Mouse (Mus musculus) forebrain, embryonic 13.5 days (tissue): ENCODE data around the gene Zhx3. TPM values are rescaled to one million over a fixed set of nuclear protein-coding genes. Genes with fewer than 3 reads are reported as not detected.

ENCODE experiments used
- ATAC-seq: fragments of 200-750 bp; cut with Nextera tagmentation; 2 replicates; pipeline ENCODE4 v1.8.0; 2017
- H3K27ac ChIP-seq: fragments of 300-500 bp; sonication (generic); 2 replicates; pipeline ENCODE4 v1.5.1; 2015; ENCODE audit warnings: inconsistent platforms, mild to moderate bottlenecking, moderate library complexity
- H3K27me3 ChIP-seq: fragments of 300-500 bp; sonication (generic); 2 replicates; pipeline ENCODE4 v1.6.1; 2015; ENCODE audit warnings: mild to moderate bottlenecking, inconsistent platforms
- H3K36me3 ChIP-seq: fragments of 300-500 bp; sonication (generic); 2 replicates; pipeline ENCODE4 v1.6.1; 2015; ENCODE audit warnings: mild to moderate bottlenecking, inconsistent platforms; ENCODE audit not compliant: poor library complexity, severe bottlenecking
- H3K4me1 ChIP-seq: fragments of 300-500 bp; sonication (generic); 2 replicates; pipeline ENCODE4 v1.6.1; 2015; ENCODE audit warnings: inconsistent platforms
- H3K4me2 ChIP-seq: fragments of 300-500 bp; sonication (generic); 2 replicates; pipeline ENCODE4 v1.6.1; 2015; ENCODE audit warnings: inconsistent platforms, mild to moderate bottlenecking, moderate library complexity
- H3K4me3 ChIP-seq: fragments of 300-500 bp; sonication (generic); 2 replicates; pipeline ENCODE4 v1.5.1; 2015; ENCODE audit warnings: mild to moderate bottlenecking, inconsistent platforms
- H3K9ac ChIP-seq: fragments of 300-500 bp; sonication (generic); 2 replicates; pipeline ENCODE4 v1.6.1; 2015; ENCODE audit warnings: mild to moderate bottlenecking, inconsistent platforms
- H3K9me3 ChIP-seq: fragments of 300-500 bp; sonication (generic); replicated peaks from 2 replicates; pipeline ENCODE4 v1.6.1; 2016; ENCODE audit warnings: inconsistent platforms
- WGBS: fragments of 180-500 bp; shearing (Covaris S2); methylation state at CpG from one replicate; pipeline ENCODE4 v1.1.7; 2015; 5-methylcytosine and 5-hydroxymethylcytosine counted together
- polyA plus RNA-seq: library from polyadenylated mRNA; unstranded; fragments of >200 nt; fragmentation: Nextera tagmentation; extraction: Ambion mirVana; gene quantifications from 2 replicates; pipeline ENCODE4 v1.2.1, GENCODE M21; 2015

The Zhx3 gene
- polyA plus RNA-seq, 1 experiment from 2014 or later = 14.0 TPM

- peaks cover 13% of the 10 kb centered on the region for H3K4me1 ChIP-seq
- H3K9ac ChIP-seq = no peak overlapping the region
- H3K4me2 ChIP-seq = no peak overlapping the region
- H3K27ac ChIP-seq = peak overlapping the region; percentile 59
- ATAC-seq = peak; percentile 71; the same call in 1 of the 2 replicates
- WGBS = 41% methylated on average over 4 of the region's 4 CpGs
- H3K4me3 ChIP-seq = no peak overlapping the region
- H3K36me3 ChIP-seq = peaks cover 94% of the 10 kb centered on the region
- no peaks in the 10 kb centered on the region for H3K27me3 ChIP-seq
- no peaks in the 10 kb centered on the region for H3K9me3 ChIP-seq
Observed at GRCm38 (mm10) chr2:160715463-160716030, 157.3 kb downstream of the Zhx3 start.

GRCm38 (mm10) chr2:160707673-160708072 lies 165.1 kb downstream of the Zhx3 start:
- H3K9ac ChIP-seq = no peak overlapping the region
- H3K4me2 ChIP-seq = no peak overlapping the region
- H3K9me3 ChIP-seq = no peaks in the 10 kb centered on the region
- WGBS = 72% methylated on average over 3 of the region's 3 CpGs
- no peak for ATAC-seq
- H3K4me3 ChIP-seq = no peak overlapping the region
- 0 out of 2 replicates have a peak, but pooled peaks cover 4% of the 10 kb centered on the region for H3K4me1 ChIP-seq
- peaks cover 79% of the 10 kb centered on the region for H3K36me3 ChIP-seq
- no peaks in the 10 kb centered on the region for H3K27me3 ChIP-seq
- H3K27ac ChIP-seq = no peak overlapping the region

- H3K9me3 ChIP-seq = no peaks in the 10 kb centered on the region
- H3K36me3 ChIP-seq = peaks cover 80% of the 10 kb centered on the region
- no peak overlapping the region for H3K27ac ChIP-seq
- no peak overlapping the region for H3K9ac ChIP-seq
- H3K4me1 ChIP-seq = 0 out of 2 replicates have a peak, but pooled peaks cover 4% of the 10 kb centered on the region
- ATAC-seq = no peak
- no peak overlapping the region for H3K4me2 ChIP-seq
- H3K27me3 ChIP-seq = no peaks in the 10 kb centered on the region
- no peak overlapping the region for H3K4me3 ChIP-seq
Observed at GRCm38 (mm10) chr2:160702824-160703223, 170.0 kb downstream of the Zhx3 start.

GRCm38 (mm10) chr2:160701603-160702002 lies 171.2 kb downstream of the Zhx3 start:
- no peak for ATAC-seq
- peaks cover 75% of the 10 kb centered on the region for H3K36me3 ChIP-seq
- no peaks in the 10 kb centered on the region for H3K27me3 ChIP-seq

GRCm38 (mm10) chr2:160700271-160700670 lies 172.5 kb downstream of the Zhx3 start:
- H3K27me3 ChIP-seq = no peaks in the 10 kb centered on the region
- H3K27ac ChIP-seq = no peak overlapping the region
- peaks cover 72% of the 10 kb centered on the region for H3K36me3 ChIP-seq
- H3K4me2 ChIP-seq = no peak overlapping the region
- no peak overlapping the region for H3K4me3 ChIP-seq
- 79% methylated on average over 5 of the region's 5 CpGs for WGBS
- H3K4me1 ChIP-seq = no peaks in the 10 kb centered on the region
- no peaks in the 10 kb centered on the region for H3K9me3 ChIP-seq
- ATAC-seq = no peak
- H3K9ac ChIP-seq = no peak overlapping the region

More at GRCm38 (mm10) chr2:160701603-160702002, 171.2 kb downstream of the Zhx3 start:
- 92% methylated on average over 3 of the region's 3 CpGs for WGBS
- no peak overlapping the region for H3K4me2 ChIP-seq
- no peak overlapping the region for H3K27ac ChIP-seq
- H3K9me3 ChIP-seq = no peaks in the 10 kb centered on the region
- no peak overlapping the region for H3K9ac ChIP-seq
- no peaks in the 10 kb centered on the region for H3K4me1 ChIP-seq
- no peak overlapping the region for H3K4me3 ChIP-seq

Other genes with a start within 250 kb of the Zhx3 start
- gene Top1, start 227.1 kb downstream of the Zhx3 start, polyA plus RNA-seq = 126 and 149 TPM in 2 replicates
- gene Plcg1, start 141.7 kb downstream of the Zhx3 start, polyA plus RNA-seq = 66.8 and 70.1 TPM in 2 replicates
- 0.06 and 0.21 TPM in 2 replicates for gene Lpin3, start 7.7 kb upstream of the Zhx3 start, polyA plus RNA-seq
- 0.72 and 0.84 TPM in 2 replicates for gene Emilin3, start 39.3 kb upstream of the Zhx3 start, polyA plus RNA-seq
- 40.4 and 44.4 TPM in 2 replicates for gene Chd6, start 236.1 kb upstream of the Zhx3 start, polyA plus RNA-seq